8 mouse cellular contexts compared by ENCODE assay signal in the genomic region with DNA sequence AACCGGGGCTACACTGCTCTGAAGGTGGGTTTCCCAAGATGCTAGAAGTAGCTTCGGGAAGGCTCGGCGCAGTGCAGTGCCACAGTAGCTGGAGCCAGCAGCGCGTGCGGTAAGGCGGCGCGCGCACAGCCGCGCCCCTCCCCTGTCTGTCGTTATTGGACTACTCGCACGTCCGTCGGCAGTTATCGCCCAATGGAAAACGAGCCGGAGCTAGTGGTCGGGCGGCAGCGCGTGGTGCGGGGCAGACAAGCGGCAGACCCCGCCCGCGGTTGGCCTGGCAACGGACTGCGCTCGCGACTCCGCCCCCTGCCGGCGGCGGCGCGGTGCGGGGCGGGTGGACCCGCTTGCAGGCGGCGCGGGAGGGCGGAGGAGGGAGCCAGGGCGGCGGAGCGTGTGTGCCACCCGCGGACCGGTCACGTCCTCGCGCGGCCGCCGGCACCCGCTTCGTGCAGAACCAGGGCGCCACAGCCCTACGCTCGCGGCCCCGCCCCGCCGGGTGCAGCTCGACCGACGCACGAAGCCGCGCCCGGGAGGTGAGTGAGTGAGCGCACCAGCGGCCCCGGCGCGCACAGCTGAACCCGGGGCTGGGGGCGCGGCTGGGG. TPM values are rescaled to one million over a fixed set of nuclear protein-coding genes. Genes with fewer than 3 reads are reported as not detected.
A peak's percentile ranks its signal among the peaks of the same experiment; 100 is the strongest.
DNase-seq lines count a peak whose midpoint lies in the region; ATAC-seq and TF ChIP-seq lines count a peak whose summit lies in the region.

Gene Gnaz (plus strand): TSS at position 328 of the 602 bp plus-strand sequence.

- POLR2A ChIA-PET in Patski (lab: Charles Lee) = no interaction called here

- H3K4me1 ChIP-seq in hindbrain, embryonic 13.5 days (replicated peaks) = peaks cover 35% of the 10 kb centered on the region

- no peak for TF ChIP-seq CTCF in Patski (IDR thresholded peaks at IDR 0.05)

- H3K27ac ChIP-seq in hindbrain, embryonic 13.5 days = peak within 1 kb of the TSS; percentile 80

- H3K4me2 ChIP-seq in hindbrain, embryonic 13.5 days = peak within 1 kb of the TSS; percentile 86

- ATAC-seq in Patski = peak; percentile 99
- peak; percentile 97 for ATAC-seq in hindbrain, embryonic 13.5 days (ENCODE audit: low FRiP score)

- no peaks in the 10 kb centered on the region for H3K9me3 ChIP-seq in hindbrain, embryonic 13.5 days

- in situ Hi-C loops in Patski (cut with MboI; ENCODE audit: low pct_unique_long_range_greater_than_20kb) = no loop called here

- H3K9ac ChIP-seq in hindbrain, embryonic 13.5 days = peak within 1 kb of the TSS; percentile 87

- no peaks in the 10 kb centered on the region for H3K36me3 ChIP-seq in hindbrain, embryonic 13.5 days

- DNase-seq in Patski (ENCODE audit: low read depth, low spot score) = peak; percentile 82
- peak; percentile 99 for DNase-seq in cerebellum, postnatal 10 days
- peak; percentile 98 for DNase-seq in frontal cortex, postnatal 25 days (ENCODE audit: low spot score in 2 of 2)
- DNase-seq in layer of hippocampus, postnatal 14 days (ENCODE audit: low spot score in 2 of 2) = peak; percentile 98 to 99
- DNase-seq in lung, postnatal 10 days = peak; percentile 97
- DNase-seq in ovary, postnatal 36 days (ENCODE audit: low spot score) = peak; percentile 97
- DNase-seq in thymus, postnatal 14 days = peak; percentile 95

- under 1% methylated on average over 77 of the region's 83 CpGs for WGBS in hindbrain, embryonic 13.5 days

- CTCF ChIA-PET in Patski (lab: Charles Lee) = interaction anchor here (1.0 to 1.5 kb wide), 3 partner anchors 12 to 81 kb away, joined by 3 to 4 read pairs (median 3); partner anchors contain the start of gene Rab36

- H3K27me3 ChIP-seq in Patski = peaks cover 23% of the 10 kb centered on the region
- H3K27me3 ChIP-seq in hindbrain, embryonic 13.5 days = peaks cover 27% of the 10 kb centered on the region

- H3K4me3 ChIP-seq in hindbrain, embryonic 13.5 days = peak within 1 kb of the TSS; percentile 73

RNA-seq across cellular contexts. Expression of gene Gnaz, which starts in this region (rescaled TPM):
- polyA plus RNA-seq in Patski (2021) = 5.6 TPM
- polyA plus RNA-seq in hindbrain, embryonic 13.5 days (2015; fragmentation: Nextera tagmentation; extraction: Ambion mirVana) = 45.1 and 46.6 TPM in 2 replicates
- 100 to 1,000 TPM; 122 TPM for total RNA-seq in layer of hippocampus, postnatal 14 days (2021)

Comparison
In these comparisons a context has a peak if more than half of its experiments do, and no peak if none do; other contexts are left out.
1. Peak in every context shown above with its lines: DNase-seq, ATAC-seq, H3K4me3 ChIP-seq and H3K27ac ChIP-seq.